Mouse (Mus musculus) E14TG2a.4 (cell line): ENCODE measurements around the gene Thbs3.

Source experiments
- H3K27me3 ChIP-seq: 2 replicates; pipeline ENCODE4 v1.6.1; 2014; ENCODE audit warnings: low read length, control low read depth; ENCODE audit not compliant: insufficient read depth
- H3K36me3 ChIP-seq: 2 replicates; pipeline ENCODE4 v1.6.1; 2014; ENCODE audit warnings: low read length, control low read depth; ENCODE audit not compliant: insufficient read depth
- H3K4me1 ChIP-seq: replicated peaks from 2 replicates; pipeline ENCODE4 v1.6.1; 2014; ENCODE audit warnings: low read depth, low read length, control low read depth
- H3K4me3 ChIP-seq: replicated peaks from 2 replicates; pipeline ENCODE4 v1.5.1; 2014; ENCODE audit warnings: mild to moderate bottlenecking, low read length
- H3K9me3 ChIP-seq: 2 replicates; pipeline ENCODE4 v1.6.1; 2014; ENCODE audit warnings: low read length, control low read depth
- CTCF ChIP-seq: conservative IDR thresholded peaks from 2 replicates; pipeline ENCODE4 v1.5.1; 2014; ENCODE audit warnings: low read length
- NANOG ChIP-seq: IDR thresholded peaks from 2 replicates; pipeline ENCODE4 v1.6.1; 2014; ENCODE audit warnings: borderline replicate concordance, low read length, mixed read lengths
- POU5F1 ChIP-seq: IDR thresholded peaks from 2 replicates; pipeline ENCODE4 v1.6.1; 2014; ENCODE audit warnings: low read length, borderline replicate concordance

The Thbs3 gene

GRCm38 (mm10) chr3:89245688-89246171, 30.8 kb downstream of the Thbs3 start, which contains the start of gene Krtcap2:
Gene Krtcap2 (plus strand): TSS chr3:89245966.
- TF ChIP-seq CTCF (no peak), NANOG (no peak), POU5F1 (no peak)

GRCm38 (mm10) chr3:89246261-89247100, 31.5 kb downstream of the Thbs3 start, which contains the start of gene Trim46:
Gene Trim46 (minus strand): TSS chr3:89246309.
- Histone ChIP-seq H3K4me1 (peaks cover 73% of the 10 kb centered on the region), H3K9me3 (no peaks in the 10 kb centered on the region), H3K27me3 (peaks cover 32% of the 10 kb centered on the region), H3K36me3 (peaks cover 24% of the 10 kb centered on the region), H3K4me3 (peak within 1 kb of the TSS; percentile 90)
- TF ChIP-seq NANOG (no peak), POU5F1 (no peak), CTCF (peak; percentile 86)

More at GRCm38 (mm10) chr3:89245688-89246171, 30.8 kb downstream of the Thbs3 start, which contains the start of gene Krtcap2:
- Histone ChIP-seq H3K4me1 (peaks cover 65% of the 10 kb centered on the region), H3K36me3 (peaks cover 24% of the 10 kb centered on the region), H3K9me3 (no peaks in the 10 kb centered on the region), H3K4me3 (peak within 1 kb of the TSS; percentile 90), H3K27me3 (peaks cover 35% of the 10 kb centered on the region)

- peak overlapping the region; percentile 90 for H3K4me3 ChIP-seq
- TF ChIP-seq NANOG (no peak), POU5F1 (no peak), CTCF (no peak)
Measured at GRCm38 (mm10) chr3:89247466-89247865, 32.5 kb downstream of the Thbs3 start.

GRCm38 (mm10) chr3:89250435-89251040, 35.6 kb downstream of the Thbs3 start:
- Histone ChIP-seq H3K9me3 (no peaks in the 10 kb centered on the region), H3K27me3 (peaks cover 4% of the 10 kb centered on the region), H3K4me3 (peak overlapping the region; percentile 66; the same call in 1 of the 2 replicates), H3K36me3 (peaks cover 24% of the 10 kb centered on the region), H3K4me1 (peaks cover 81% of the 10 kb centered on the region)
- TF ChIP-seq POU5F1: no peak
- TF ChIP-seq CTCF: peak; percentile 32
- TF ChIP-seq NANOG: no peak

More at GRCm38 (mm10) chr3:89247466-89247865, 32.5 kb downstream of the Thbs3 start:
- H3K4me1 ChIP-seq: peaks cover 83% of the 10 kb centered on the region
- H3K36me3 ChIP-seq: peaks cover 24% of the 10 kb centered on the region
- no peaks in the 10 kb centered on the region for H3K9me3 ChIP-seq
- H3K27me3 ChIP-seq: peaks cover 26% of the 10 kb centered on the region

- TF ChIP-seq POU5F1 (no peak), CTCF (no peak), NANOG (no peak)
- Histone ChIP-seq H3K4me3 (peak overlapping the region; percentile 66), H3K36me3 (peaks cover 24% of the 10 kb centered on the region), H3K9me3 (no peaks in the 10 kb centered on the region), H3K27me3 (no peaks in the 10 kb centered on the region), H3K4me1 (peaks cover 80% of the 10 kb centered on the region)
Measured at GRCm38 (mm10) chr3:89251365-89251895, 36.5 kb downstream of the Thbs3 start.

- no peaks in the 10 kb centered on the region for H3K36me3 ChIP-seq
- no peak overlapping the region for H3K4me3 ChIP-seq
- peaks cover 65% of the 10 kb centered on the region for H3K4me1 ChIP-seq
- H3K9me3 ChIP-seq: no peaks in the 10 kb centered on the region
- H3K27me3 ChIP-seq: peaks cover 8% of the 10 kb centered on the region
- no peak for TF ChIP-seq POU5F1
- TF ChIP-seq CTCF: no peak
- TF ChIP-seq NANOG: no peak
Measured at GRCm38 (mm10) chr3:89254994-89255393, 40.0 kb downstream of the Thbs3 start.

GRCm38 (mm10) chr3:89256177-89256576, 41.2 kb downstream of the Thbs3 start:
- H3K4me1 ChIP-seq: peaks cover 54% of the 10 kb centered on the region
- no peak for TF ChIP-seq CTCF
- no peak for TF ChIP-seq POU5F1
- no peak for TF ChIP-seq NANOG
- H3K36me3 ChIP-seq: no peaks in the 10 kb centered on the region
- no peak overlapping the region for H3K4me3 ChIP-seq
- H3K9me3 ChIP-seq: no peaks in the 10 kb centered on the region
- H3K27me3 ChIP-seq: peaks cover 8% of the 10 kb centered on the region

GRCm38 (mm10) chr3:89259076-89259475, 44.1 kb downstream of the Thbs3 start, which contains the start of gene Dpm3:
Gene Dpm3 (plus strand): TSS chr3:89259358.
- Histone ChIP-seq H3K36me3 (no peaks in the 10 kb centered on the region), H3K4me3 (no peak within 1 kb of the TSS), H3K9me3 (no peaks in the 10 kb centered on the region), H3K4me1 (peaks cover 39% of the 10 kb centered on the region), H3K27me3 (peaks cover 8% of the 10 kb centered on the region)
- TF ChIP-seq NANOG: no peak
- no peak for TF ChIP-seq POU5F1
